Mouse (Mus musculus) heart, postnatal 0 days (tissue): ENCODE data around the gene Galntl6. TPM values are rescaled to one million over a fixed set of nuclear protein-coding genes. Genes with fewer than 3 reads are reported as not detected.

Experiments
- ATAC-seq: fragments of 200-750 bp; cut with Nextera tagmentation; 2 replicates; pipeline ENCODE4 v1.8.0; 2017; ENCODE audit warnings: low read depth, moderate number of reproducible peaks, moderate library complexity; ENCODE audit not compliant: insufficient read depth
- DNase-seq: peaks from one replicate; pipeline ENCODE4 v3.0.0-alpha.2; 2016; ENCODE audit warnings: low spot score
- H3K27ac ChIP-seq: fragments of 300-500 bp; sonication (generic); 2 replicates; pipeline ENCODE4 v1.5.1; 2014; ENCODE audit warnings: low read depth, mild to moderate bottlenecking
- H3K27me3 ChIP-seq: fragments of 300-500 bp; sonication (generic); 2 replicates; pipeline ENCODE4 v1.6.1; 2014; ENCODE audit warnings: low read length, mixed read lengths; ENCODE audit not compliant: control insufficient read depth, insufficient read depth
- H3K36me3 ChIP-seq: fragments of 300-500 bp; sonication (generic); replicated peaks from 2 replicates; pipeline ENCODE4 v1.6.1; 2014; ENCODE audit warnings: low read length, mixed read lengths; ENCODE audit not compliant: control insufficient read depth, insufficient read depth
- H3K4me1 ChIP-seq: fragments of 300-500 bp; sonication (generic); 2 replicates; pipeline ENCODE4 v1.6.1; 2014; ENCODE audit warnings: antibody characterized with exemption; ENCODE audit not compliant: control insufficient read depth, insufficient read depth
- H3K4me2 ChIP-seq: fragments of 300-500 bp; sonication (generic); 2 replicates; pipeline ENCODE4 v1.6.1; 2014; ENCODE audit warnings: low read depth, mild to moderate bottlenecking, low read length, moderate library complexity
- H3K4me3 ChIP-seq: fragments of 300-500 bp; sonication (generic); 2 replicates; pipeline ENCODE4 v1.5.1; 2014; ENCODE audit warnings: low read depth, low read length
- H3K9ac ChIP-seq: fragments of 300-500 bp; sonication (generic); replicated peaks from 2 replicates; pipeline ENCODE4 v1.6.1; 2014; ENCODE audit warnings: low read depth, low read length, mixed read lengths
- H3K9me3 ChIP-seq: fragments of 300-500 bp; sonication (generic); replicated peaks from 2 replicates; pipeline ENCODE4 v1.6.1; 2016; ENCODE audit warnings: low read length; ENCODE audit not compliant: control insufficient read depth
- CTCF ChIP-seq: IDR thresholded peaks from 2 replicates; pipeline ENCODE4 v1.5.1; 2016; ENCODE audit warnings: antibody characterized with exemption, control low read depth, low read depth
- EP300 ChIP-seq: IDR thresholded peaks from 2 replicates; pipeline ENCODE4 v1.6.1; 2016; ENCODE audit warnings: antibody characterized with exemption, low read depth
- WGBS: fragments of 180-500 bp; shearing (Covaris S2); extraction: QIAGEN DNeasy Blood & Tissue Kit; methylation state at CpG from one replicate; pipeline ENCODE4 v1.1.7; 2014; 5-methylcytosine and 5-hydroxymethylcytosine counted together
- polyA plus RNA-seq: library from polyadenylated mRNA; unstranded; fragments of >200 nt; fragmentation: Nextera tagmentation; extraction: Ambion mirVana; gene quantifications from 2 replicates; pipeline ENCODE4 v1.2.1, GENCODE M21; 2015
- total RNA-seq: library from RNA; depleted of rRNA; stranded (reverse); fragments of >200 nt; gene quantifications from 2 replicates; pipeline ENCODE4 v1.2.3, GENCODE M21; 2014; ENCODE audit warnings: low replicate concordance

Galntl6 gene
- total and polyA plus RNA-seq, 2 experiments from 2014 or later: not detected

DNA sequence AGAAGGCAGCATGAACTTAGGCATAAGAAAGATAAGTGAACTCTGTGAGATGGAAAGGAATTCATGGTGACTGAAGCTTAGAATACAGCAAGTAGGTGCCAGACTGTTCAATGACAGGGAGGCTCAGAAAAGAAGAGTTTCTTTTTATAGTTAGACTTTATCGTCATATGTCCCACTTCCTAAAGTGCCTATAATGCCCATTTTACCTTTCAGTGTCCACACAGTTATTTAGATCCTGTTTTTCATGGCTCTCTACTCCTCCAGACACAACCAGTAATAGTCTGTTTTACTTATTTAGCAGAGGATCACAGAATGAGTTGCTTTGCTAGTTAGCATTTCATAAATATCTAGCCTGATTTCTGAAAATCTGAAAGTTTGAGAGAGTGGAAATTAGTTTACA is 838.7 kb downstream of the Galntl6 start:
- no peak overlapping the region for H3K27ac ChIP-seq
- H3K36me3 ChIP-seq: no peaks in the 10 kb centered on the region
- no peaks in the 10 kb centered on the region for H3K4me1 ChIP-seq
- no peaks in the 10 kb centered on the region for H3K27me3 ChIP-seq
- no peak for TF ChIP-seq CTCF
- no peak for TF ChIP-seq EP300
- no peak overlapping the region for H3K4me3 ChIP-seq
- no peaks in the 10 kb centered on the region for H3K9me3 ChIP-seq
- H3K4me2 ChIP-seq: no peak overlapping the region
- WGBS: 42% methylated on average over 1 of the region's 1 CpGs
- no peak for ATAC-seq
- no peak for DNase-seq
- no peak overlapping the region for H3K9ac ChIP-seq

DNA sequence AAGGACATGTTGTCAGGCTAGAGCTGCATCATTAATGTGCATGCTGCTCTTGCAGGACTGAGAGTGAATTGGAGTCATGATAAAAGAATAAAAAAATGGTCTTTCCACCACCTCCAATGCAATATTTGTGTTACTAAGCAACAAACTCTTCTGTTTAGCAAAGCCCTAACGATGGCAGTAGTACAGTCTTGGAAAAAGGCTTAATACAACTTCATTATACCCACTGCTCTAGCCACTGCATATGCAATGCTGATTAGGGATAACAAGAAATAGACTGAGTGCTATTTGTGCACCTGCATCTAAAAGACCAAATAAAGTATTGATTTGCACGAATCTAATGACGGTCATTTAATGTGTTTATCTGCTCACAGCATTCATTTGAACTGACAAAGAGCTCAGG is 880.2 kb downstream of the Galntl6 start:
- 59% methylated on average over 3 of the region's 3 CpGs for WGBS
- no peaks in the 10 kb centered on the region for H3K4me1 ChIP-seq
- no peak overlapping the region for H3K27ac ChIP-seq
- H3K36me3 ChIP-seq: no peaks in the 10 kb centered on the region
- no peak overlapping the region for H3K4me2 ChIP-seq
- no peak overlapping the region for H3K9ac ChIP-seq
- no peaks in the 10 kb centered on the region for H3K27me3 ChIP-seq
- TF ChIP-seq EP300 (no peak), CTCF (no peak)
- no peak for ATAC-seq
- no peak for DNase-seq
- no peaks in the 10 kb centered on the region for H3K9me3 ChIP-seq
- H3K4me3 ChIP-seq: no peak overlapping the region

DNA sequence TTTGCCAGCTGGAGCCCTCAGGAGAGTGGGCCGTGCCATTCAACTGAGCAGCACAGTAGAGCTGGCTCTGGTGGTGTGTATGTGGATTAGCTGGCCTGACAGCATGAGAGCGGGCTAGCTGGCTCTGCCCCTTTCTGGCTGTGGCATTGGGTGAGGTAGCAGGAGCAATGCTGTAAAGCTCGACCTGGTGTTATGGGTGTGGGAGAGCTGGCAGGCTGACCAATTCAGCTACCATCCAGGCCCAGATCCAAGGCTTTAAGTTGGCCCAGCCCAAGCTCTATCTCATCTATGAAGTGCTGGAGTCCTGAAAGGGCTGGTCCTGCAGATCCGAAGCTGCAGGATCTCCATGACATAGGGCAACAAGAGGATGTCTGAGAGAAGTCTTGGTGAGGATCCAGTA is 886.9 kb downstream of the Galntl6 start:
- H3K36me3 ChIP-seq: no peaks in the 10 kb centered on the region
- TF ChIP-seq EP300 (no peak), CTCF (no peak)
- no peaks in the 10 kb centered on the region for H3K27me3 ChIP-seq
- no peaks in the 10 kb centered on the region for H3K9me3 ChIP-seq
- DNase-seq: no peak
- no peak overlapping the region for H3K4me3 ChIP-seq
- no peak for ATAC-seq
- H3K27ac ChIP-seq: no peak overlapping the region
- 75% methylated on average over 4 of the region's 4 CpGs for WGBS
- H3K4me1 ChIP-seq: no peaks in the 10 kb centered on the region
- H3K4me2 ChIP-seq: no peak overlapping the region
- no peak overlapping the region for H3K9ac ChIP-seq

DNA sequence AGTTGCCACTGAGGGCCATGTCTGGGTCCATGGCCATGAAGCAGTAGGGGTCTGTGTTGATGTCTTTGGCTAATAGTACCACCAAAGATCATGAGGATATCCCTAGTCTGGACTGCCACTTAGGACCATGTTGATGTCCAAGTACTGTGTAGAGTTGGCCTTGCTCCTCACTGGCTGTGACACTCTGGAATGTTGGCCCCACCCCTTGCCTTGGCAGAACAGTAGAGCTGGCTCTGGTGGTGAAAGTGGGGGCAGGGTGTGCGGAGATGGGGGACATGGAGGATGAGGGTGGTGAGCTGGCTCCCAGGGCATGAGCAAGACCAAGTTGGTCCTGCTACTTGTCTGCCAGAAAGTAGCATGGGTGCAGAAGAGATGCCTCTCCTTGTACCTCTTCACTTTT is 887.3 kb downstream of the Galntl6 start:
- ATAC-seq: 0 out of 2 replicates have a peak, but pooled peaks have one; percentile 27

DNA sequence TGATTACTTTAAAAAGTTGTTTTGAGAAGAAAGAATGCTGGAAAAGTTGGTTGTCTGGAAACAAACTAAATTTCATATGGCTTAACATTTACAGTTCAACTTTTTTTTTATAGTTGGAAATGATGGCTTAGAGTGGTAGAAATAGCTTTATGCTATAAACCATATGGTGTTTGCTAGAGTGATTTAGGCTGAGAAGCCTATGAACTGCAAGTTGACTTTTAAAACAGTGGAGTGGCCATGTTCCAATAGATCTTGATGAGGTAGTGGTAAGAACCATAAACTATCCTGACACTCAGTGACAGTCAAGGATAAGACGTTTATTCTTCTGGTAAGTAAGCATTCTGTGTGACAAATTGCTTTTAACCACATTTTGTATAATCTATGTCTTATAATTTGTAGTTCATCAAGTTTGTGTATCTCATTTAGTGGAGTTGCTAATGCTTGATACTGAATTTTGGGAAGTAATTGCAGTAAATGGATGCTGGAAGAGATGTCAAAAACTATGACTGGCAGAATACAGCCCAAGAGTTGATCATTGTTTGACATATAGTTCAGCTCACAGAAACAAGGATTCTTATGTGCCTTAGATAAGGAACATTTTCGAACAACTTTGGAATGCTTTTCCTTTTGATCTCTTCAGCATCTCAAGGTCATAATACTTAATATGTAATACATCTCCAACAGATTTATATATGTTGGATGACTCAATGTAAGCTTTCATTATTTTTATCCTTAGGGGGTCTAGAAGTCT is 888.8 kb downstream of the Galntl6 start:
- no peaks in the 10 kb centered on the region for H3K27me3 ChIP-seq
- no peaks in the 10 kb centered on the region for H3K9me3 ChIP-seq
- H3K27ac ChIP-seq: no peak overlapping the region
- no peak overlapping the region for H3K4me2 ChIP-seq
- H3K36me3 ChIP-seq: no peaks in the 10 kb centered on the region
- DNase-seq (no peak), ATAC-seq (no peak)
- no peak overlapping the region for H3K4me3 ChIP-seq
- WGBS: 45% methylated on average over 2 of the region's 2 CpGs
- TF ChIP-seq CTCF (no peak), EP300 (no peak)
- H3K4me1 ChIP-seq: no peaks in the 10 kb centered on the region
- H3K9ac ChIP-seq: no peak overlapping the region

More for the DNA sequence above, 887.3 kb downstream of the Galntl6 start:
- Histone ChIP-seq H3K36me3 (no peaks in the 10 kb centered on the region), H3K4me1 (no peaks in the 10 kb centered on the region), H3K9me3 (no peaks in the 10 kb centered on the region), H3K9ac (no peak overlapping the region), H3K27me3 (no peaks in the 10 kb centered on the region), H3K4me3 (no peak overlapping the region), H3K27ac (no peak overlapping the region), H3K4me2 (no peak overlapping the region)
- TF ChIP-seq CTCF (no peak), EP300 (no peak)
- DNase-seq: no peak
- 82% methylated on average over 1 of the region's 1 CpGs for WGBS
